Mouse (Mus musculus) midbrain, embryonic 11.5 days (tissue): ENCODE results near the gene Gm11541. TPM values are rescaled to one million over a fixed set of nuclear protein-coding genes. Genes with fewer than 3 reads are reported as not detected.
"Not testable (repeated sequence)": the region's sequence is repeated elsewhere in the genome, so short reads cannot be mapped to it uniquely, and the experiment has no call there.

Experiments used
- ATAC-seq: fragments of 200-750 bp; cut with Nextera tagmentation; 2 replicates; pipeline ENCODE4 v1.8.0; 2017; ENCODE audit warnings: moderate TSS enrichment, moderate library complexity; ENCODE audit not compliant: low FRiP score
- DNase-seq: peaks from one replicate; pipeline ENCODE4 v3.0.0; 2015; ENCODE audit warnings: low spot score; ENCODE audit errors: missing footprints
- H3K27ac ChIP-seq: fragments of 300-500 bp; sonication (generic); 2 replicates; pipeline ENCODE4 v1.5.1; 2014; ENCODE audit warnings: low read depth, low read length
- H3K27me3 ChIP-seq: fragments of 300-500 bp; sonication (generic); 2 replicates; pipeline ENCODE4 v1.6.1; 2014; ENCODE audit warnings: mild to moderate bottlenecking, low read length, moderate library complexity, mixed read lengths; ENCODE audit not compliant: control insufficient read depth, insufficient read depth
- H3K36me3 ChIP-seq: fragments of 300-500 bp; sonication (generic); 2 replicates; pipeline ENCODE4 v1.6.1; 2014; ENCODE audit warnings: mild to moderate bottlenecking, low read length, moderate library complexity, mixed read lengths; ENCODE audit not compliant: control insufficient read depth, insufficient read depth
- H3K4me1 ChIP-seq: fragments of 300-500 bp; sonication (generic); 2 replicates; pipeline ENCODE4 v1.6.1; 2014; ENCODE audit warnings: low read length; ENCODE audit not compliant: control insufficient read depth, insufficient read depth
- H3K4me2 ChIP-seq: fragments of 300-500 bp; sonication (generic); 2 replicates; pipeline ENCODE4 v1.6.1; 2014; ENCODE audit warnings: mild to moderate bottlenecking, moderate library complexity
- H3K4me3 ChIP-seq: fragments of 300-500 bp; sonication (generic); 2 replicates; pipeline ENCODE4 v1.5.1; 2014; ENCODE audit warnings: low read depth, low read length
- H3K9ac ChIP-seq: fragments of 300-500 bp; sonication (generic); 2 replicates; pipeline ENCODE4 v1.6.1; 2014; ENCODE audit warnings: low read length
- H3K9me3 ChIP-seq: fragments of 300-500 bp; sonication (generic); 2 replicates; pipeline ENCODE4 v1.6.1; 2016; ENCODE audit warnings: low read length; ENCODE audit not compliant: control insufficient read depth
- WGBS: fragments of 180-500 bp; shearing (Covaris S2); extraction: QIAGEN DNeasy Blood & Tissue Kit; methylation state at CpG from one replicate; pipeline ENCODE4 v1.1.7; 2014; 5-methylcytosine and 5-hydroxymethylcytosine counted together
- polyA plus RNA-seq: library from polyadenylated mRNA; unstranded; fragments of >200 nt; fragmentation: Nextera tagmentation; extraction: Ambion mirVana; gene quantifications from 2 replicates; pipeline ENCODE4 v1.2.1, GENCODE M21; 2014

The Gm11541 gene
- polyA plus RNA-seq, 1 experiment from 2014 or later = not detected

DNA sequence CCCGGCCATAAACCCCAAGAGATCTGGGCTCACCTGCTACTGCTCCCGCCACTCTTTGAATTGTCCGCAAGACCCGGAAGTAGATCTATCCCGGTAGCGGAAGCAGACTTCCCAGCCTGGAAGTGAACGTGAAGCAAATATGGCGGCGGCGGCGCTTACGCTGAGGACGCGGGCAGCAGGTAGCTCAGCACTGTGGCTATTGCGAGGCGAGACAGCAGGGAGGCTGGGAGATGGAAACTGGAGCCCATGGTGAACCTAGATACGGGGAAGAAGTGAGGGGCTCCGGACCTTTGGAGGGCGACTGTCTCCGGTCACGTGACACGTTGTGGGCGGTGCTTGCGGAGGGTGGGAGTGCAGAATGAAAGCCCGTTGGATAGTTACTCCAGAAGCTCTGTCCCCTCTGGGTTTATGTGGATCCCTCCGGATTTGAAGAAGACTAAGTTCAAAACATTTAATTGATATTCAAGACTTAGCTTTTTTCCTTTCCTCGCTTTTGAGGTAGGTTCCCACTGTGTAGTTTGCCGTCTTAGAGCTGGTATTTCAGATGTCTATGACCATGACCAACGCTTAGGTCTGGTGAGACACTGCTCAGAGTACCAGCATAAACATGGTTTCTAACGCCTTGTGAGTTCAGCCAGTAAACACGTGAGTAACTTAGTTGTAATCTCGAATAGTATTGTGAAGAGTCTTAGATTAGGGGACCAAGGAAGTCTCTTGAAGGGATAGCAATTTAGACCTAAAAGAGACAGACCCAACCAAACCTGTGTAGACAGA, 50.4 kb downstream of the Gm11541 start, which contains the start of the genes Mrpl27 and Eme1:
Mrpl27 (plus strand) TSS at position 105 of the 774 bp plus-strand sequence.
Eme1 (minus strand) TSS at position 302 of the 774 bp plus-strand sequence.
- Histone ChIP-seq H3K4me2 (peak within 1 kb of the TSS; percentile 58), H3K36me3 (peaks cover 5% of the 10 kb centered on the region; the same call in 1 of the 2 replicates), H3K9ac (peak within 1 kb of the TSS; percentile 67), H3K4me3 (peak within 1 kb of the TSS; percentile 53), H3K27me3 (no peaks in the 10 kb centered on the region), H3K9me3 (no peaks in the 10 kb centered on the region), H3K27ac (peak within 1 kb of the TSS; percentile 82), H3K4me1 (peaks cover 5% of the 10 kb centered on the region; the same call in 1 of the 2 replicates)
- peak; percentile 99 for DNase-seq
- WGBS = under 1% methylated on average over 32 of the region's 32 CpGs
- ATAC-seq = peak; percentile 91

GRCm38 (mm10) chr11:94652973-94653372, 51.3 kb downstream of the Gm11541 start:
- Histone ChIP-seq H3K4me3 (peak overlapping the region; percentile 53), H3K9me3 (no peaks in the 10 kb centered on the region), H3K4me2 (peak overlapping the region; percentile 58), H3K4me1 (peaks cover 5% of the 10 kb centered on the region; the same call in 1 of the 2 replicates), H3K9ac (peak overlapping the region; percentile 67; the same call in 1 of the 2 replicates), H3K36me3 (peaks cover 5% of the 10 kb centered on the region), H3K27ac (no peak overlapping the region), H3K27me3 (no peaks in the 10 kb centered on the region)
- no peak for ATAC-seq
- 45% methylated on average over 8 of the region's 8 CpGs for WGBS
- no peak for DNase-seq

- H3K4me1 ChIP-seq = not testable (repeated sequence)
- H3K36me3 ChIP-seq = peaks cover 12% of the 10 kb centered on the region
Measured at GRCm38 (mm10) chr11:94651241-94651640, 53.1 kb downstream of the Gm11541 start.

DNA sequence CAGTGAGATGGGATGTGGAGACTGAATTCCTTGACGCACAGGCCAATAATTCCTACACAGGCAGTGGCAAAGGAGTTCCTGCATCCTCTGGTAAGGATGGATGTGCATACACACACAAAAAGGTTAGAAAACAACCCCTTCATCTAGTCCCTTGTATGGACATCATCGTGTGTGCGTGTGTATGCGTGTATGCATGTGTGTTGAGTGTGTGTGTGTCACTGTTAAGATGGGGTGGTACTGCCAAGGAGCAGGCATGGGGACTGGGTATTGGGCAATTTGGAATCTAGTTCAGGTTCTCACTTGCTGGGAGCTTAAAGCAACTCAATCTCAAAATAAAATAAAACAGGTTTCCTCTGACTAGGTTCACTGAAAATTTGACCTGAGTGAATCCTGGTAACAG, 57.8 kb downstream of the Gm11541 start:
- H3K4me1 ChIP-seq = no peaks in the 10 kb centered on the region
- DNase-seq = no peak
- peaks cover 34% of the 10 kb centered on the region for H3K36me3 ChIP-seq
- ATAC-seq = no peak
- no peaks in the 10 kb centered on the region for H3K27me3 ChIP-seq
- no peak overlapping the region for H3K27ac ChIP-seq
- H3K4me2 ChIP-seq = no peak overlapping the region
- WGBS = 96% methylated on average over 4 of the region's 4 CpGs
- no peak overlapping the region for H3K4me3 ChIP-seq
- H3K9ac ChIP-seq = no peak overlapping the region
- H3K9me3 ChIP-seq = no peaks in the 10 kb centered on the region

More at GRCm38 (mm10) chr11:94651241-94651640, 53.1 kb downstream of the Gm11541 start:
- H3K9me3 ChIP-seq, H3K4me2 ChIP-seq, H3K4me3 ChIP-seq, H3K27me3 ChIP-seq, H3K9ac ChIP-seq, DNase-seq, H3K27ac ChIP-seq, ATAC-seq: not testable (repeated sequence)
- WGBS = 97% methylated on average over 5 of the region's 7 CpGs

Other genes with a start within 250 kb of the Gm11541 start
- gene Cacna1g, start 230.3 kb downstream of the Gm11541 start, polyA plus RNA-seq = 7.6 and 9.3 TPM in 2 replicates
- not detected in 2 replicates for gene Spata20, start 218.3 kb downstream of the Gm11541 start, polyA plus RNA-seq
- gene Epn3, start 204.5 kb downstream of the Gm11541 start, polyA plus RNA-seq = 0.27 and 0.50 TPM in 2 replicates
- 3.7 and 4.1 TPM in 2 replicates for gene Mycbpap, start 182.8 kb downstream of the Gm11541 start, polyA plus RNA-seq
- gene Rsad1, start 155.2 kb downstream of the Gm11541 start, polyA plus RNA-seq = 3.7 and 3.9 TPM in 2 replicates
- 0.20 and 0.30 TPM in 2 replicates for gene Chad, start 139.5 kb downstream of the Gm11541 start, polyA plus RNA-seq
- 4.9 TPM in 2 replicates for gene Acsf2, start 102.6 kb downstream of the Gm11541 start, polyA plus RNA-seq
- 183 and 199 TPM in 2 replicates for gene Lrrc59, start 74.7 kb downstream of the Gm11541 start, polyA plus RNA-seq
- gene Mrpl27, start 50.7 kb downstream of the Gm11541 start, polyA plus RNA-seq = 125 and 129 TPM in 2 replicates
- gene Eme1, start 50.5 kb downstream of the Gm11541 start, polyA plus RNA-seq = 46.8 and 47.7 TPM in 2 replicates
- 8.2 and 12.0 TPM in 2 replicates for gene Xylt2, start 27.0 kb downstream of the Gm11541 start, polyA plus RNA-seq
- gene Cdc34b, start 37.3 kb upstream of the Gm11541 start, polyA plus RNA-seq = 0.22 TPM in 1 of 2 replicates, not detected in the other
- not detected in 2 replicates for gene Tmem92, start 78.2 kb upstream of the Gm11541 start, polyA plus RNA-seq
- gene Col1a1, start 231.7 kb upstream of the Gm11541 start, polyA plus RNA-seq = 128 and 136 TPM in 2 replicates